Mouse (Mus musculus) midbrain, embryonic 13.5 days (tissue): ENCODE data around the gene Hba-a1. TPM values are rescaled to one million over a fixed set of nuclear protein-coding genes. Genes with fewer than 3 reads are reported as not detected.
"Not testable (repeated sequence)": the region's sequence is repeated elsewhere in the genome, so short reads cannot be mapped to it uniquely, and the experiment has no call there.

Experiments
- ATAC-seq: fragments of 200-750 bp; cut with Nextera tagmentation; 2 replicates; pipeline ENCODE4 v1.8.0; 2017; ENCODE audit warnings: mild to moderate bottlenecking, moderate TSS enrichment, moderate library complexity
- H3K27ac ChIP-seq: fragments of 300-500 bp; sonication (generic); 2 replicates; pipeline ENCODE4 v1.5.1; 2015; ENCODE audit warnings: inconsistent platforms, mild to moderate bottlenecking, moderate library complexity
- H3K27me3 ChIP-seq: fragments of 300-500 bp; sonication (generic); 2 replicates; pipeline ENCODE4 v1.6.1; 2015; ENCODE audit warnings: mild to moderate bottlenecking, inconsistent platforms
- H3K36me3 ChIP-seq: fragments of 300-500 bp; sonication (generic); 2 replicates; pipeline ENCODE4 v1.6.1; 2015; ENCODE audit warnings: mild to moderate bottlenecking, inconsistent platforms
- H3K4me1 ChIP-seq: fragments of 300-500 bp; sonication (generic); replicated peaks from 2 replicates; pipeline ENCODE4 v1.6.1; 2015; ENCODE audit warnings: inconsistent platforms
- H3K4me2 ChIP-seq: fragments of 300-500 bp; sonication (generic); replicated peaks from 2 replicates; pipeline ENCODE4 v1.6.1; 2015; ENCODE audit warnings: moderate library complexity, mild to moderate bottlenecking, inconsistent platforms
- H3K4me3 ChIP-seq: fragments of 300-500 bp; sonication (generic); replicated peaks from 2 replicates; pipeline ENCODE4 v1.5.1; 2015; ENCODE audit warnings: mild to moderate bottlenecking, inconsistent platforms
- H3K9ac ChIP-seq: fragments of 300-500 bp; sonication (generic); replicated peaks from 2 replicates; pipeline ENCODE4 v1.6.1; 2015; ENCODE audit warnings: mild to moderate bottlenecking, inconsistent platforms
- H3K9me3 ChIP-seq: fragments of 300-500 bp; sonication (generic); 2 replicates; pipeline ENCODE4 v1.6.1; 2016; ENCODE audit warnings: mild to moderate bottlenecking, inconsistent platforms
- WGBS: fragments of 180-500 bp; shearing (Covaris S2); methylation state at CpG from one replicate; pipeline ENCODE4 v1.1.7; 2015; 5-methylcytosine and 5-hydroxymethylcytosine counted together
- polyA plus RNA-seq: library from polyadenylated mRNA; unstranded; fragments of >200 nt; fragmentation: Nextera tagmentation; extraction: Ambion mirVana; gene quantifications from 2 replicates; pipeline ENCODE4 v1.2.1, GENCODE M21; 2015

The Hba-a1 gene
- polyA plus RNA-seq, 1 experiment from 2014 or later, result 2,595 TPM

DNA sequence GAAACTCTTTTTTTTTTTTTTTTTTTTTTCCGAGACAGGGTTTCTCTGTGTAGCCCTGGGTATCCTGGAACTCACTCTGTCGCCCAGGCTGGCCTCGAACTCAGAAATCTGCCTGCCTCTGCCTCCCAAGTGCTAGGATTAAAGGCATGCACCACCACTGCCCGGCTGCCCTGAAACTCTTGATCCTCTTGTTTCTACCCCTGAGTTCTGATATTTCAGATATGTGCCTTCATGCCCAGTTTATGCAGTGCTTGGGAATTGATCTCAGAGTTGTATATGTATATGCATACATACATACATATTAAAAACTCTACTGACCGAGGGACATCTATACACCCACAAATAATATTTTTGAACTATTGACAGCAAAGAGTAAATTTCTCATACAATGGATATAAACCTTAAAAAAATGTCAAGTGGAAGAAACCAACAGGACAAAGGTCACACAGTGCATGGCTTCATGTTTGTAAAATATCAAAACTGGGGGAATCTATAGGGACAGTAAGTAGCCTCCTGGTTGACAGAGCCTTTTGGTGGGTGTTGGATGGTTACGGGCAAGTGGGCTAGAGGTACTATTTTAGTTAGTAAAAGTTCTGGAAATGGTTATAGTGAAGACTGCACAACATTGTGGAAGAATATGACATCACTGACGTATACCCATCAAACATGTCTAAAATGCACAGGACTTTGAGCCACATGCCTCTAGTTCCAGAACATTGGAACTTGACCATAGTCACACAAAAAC is 1.9 kb downstream of the Hba-a1 start:
- Histone ChIP-seq H3K27ac (no peak overlapping the region), H3K4me1 (no peaks in the 10 kb centered on the region), H3K9me3 (no peaks in the 10 kb centered on the region), H3K9ac (no peak overlapping the region), H3K27me3 (peaks cover 8% of the 10 kb centered on the region; the same call in 1 of the 2 replicates), H3K4me3 (no peak overlapping the region), H3K36me3 (no peaks in the 10 kb centered on the region), H3K4me2 (no peak overlapping the region)
- no peak for ATAC-seq
- 81% methylated on average over 7 of the region's 7 CpGs for WGBS

DNA sequence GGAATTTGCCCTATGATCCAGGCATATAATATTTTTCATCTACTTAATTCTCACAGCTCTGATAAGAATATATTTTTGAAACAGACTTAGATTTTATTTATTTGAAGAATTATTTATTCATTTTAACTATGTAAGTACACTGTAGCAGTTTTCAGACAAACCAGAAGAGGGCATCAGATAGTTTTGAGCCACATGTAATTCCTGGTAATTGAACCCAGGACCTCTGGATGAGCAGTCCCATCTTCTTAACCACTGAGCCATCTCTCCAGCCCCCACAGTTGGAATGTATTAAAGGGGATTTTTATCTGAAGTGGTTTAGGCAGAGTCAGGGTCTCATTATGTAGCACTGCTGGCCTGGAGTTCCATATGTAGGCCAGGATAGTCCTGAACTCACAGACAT is 2.6 kb downstream of the Hba-a1 start:
- not testable (repeated sequence) for H3K4me3 ChIP-seq, H3K9ac ChIP-seq, H3K36me3 ChIP-seq, H3K9me3 ChIP-seq, H3K27ac ChIP-seq, H3K27me3 ChIP-seq, H3K4me1 ChIP-seq, ATAC-seq, H3K4me2 ChIP-seq

DNA sequence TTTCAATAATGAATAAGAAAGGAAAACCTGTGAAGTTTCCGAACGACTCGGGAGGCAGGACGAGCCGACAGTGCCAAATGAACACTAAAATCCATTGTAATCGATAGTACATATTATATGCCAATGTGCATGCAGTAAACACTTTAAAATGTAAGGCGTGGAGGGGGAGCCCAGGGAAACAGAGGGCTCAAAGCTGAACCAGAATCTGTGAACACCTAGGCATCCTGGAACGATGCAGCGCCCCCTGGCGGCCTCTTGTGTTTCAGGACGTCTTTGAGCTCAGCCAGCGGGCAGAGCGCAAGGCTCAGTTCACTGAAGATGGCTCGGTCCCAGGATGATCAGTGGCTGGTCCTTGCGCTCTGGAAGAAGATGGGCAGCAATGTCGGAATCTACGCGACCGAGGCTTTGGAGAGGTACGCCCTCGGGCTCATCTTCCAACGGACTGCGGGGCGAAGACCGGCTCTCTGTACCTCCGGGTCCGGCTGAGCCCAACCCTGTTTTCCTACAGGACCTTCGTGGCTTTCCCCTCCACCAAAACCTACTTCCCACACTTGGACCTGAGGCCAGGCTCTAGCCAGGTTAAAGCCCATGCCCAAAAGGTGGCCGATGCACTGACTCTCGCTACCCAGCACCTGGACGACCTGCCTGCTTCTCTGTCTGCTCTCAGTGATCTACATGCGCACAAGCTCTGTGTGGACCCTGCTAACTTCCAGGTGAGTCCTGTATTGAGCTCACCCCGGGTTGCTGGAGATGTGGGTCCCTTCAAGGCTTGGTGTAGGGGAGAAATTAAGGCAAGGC is 3.6 kb downstream of the Hba-a1 start, which contains the start of gene Hbq1b:
TSS of gene Hbq1b (plus strand) at position 271 of the 798 bp plus-strand sequence.
- 22% methylated on average over 30 of the region's 33 CpGs for WGBS

DNA sequence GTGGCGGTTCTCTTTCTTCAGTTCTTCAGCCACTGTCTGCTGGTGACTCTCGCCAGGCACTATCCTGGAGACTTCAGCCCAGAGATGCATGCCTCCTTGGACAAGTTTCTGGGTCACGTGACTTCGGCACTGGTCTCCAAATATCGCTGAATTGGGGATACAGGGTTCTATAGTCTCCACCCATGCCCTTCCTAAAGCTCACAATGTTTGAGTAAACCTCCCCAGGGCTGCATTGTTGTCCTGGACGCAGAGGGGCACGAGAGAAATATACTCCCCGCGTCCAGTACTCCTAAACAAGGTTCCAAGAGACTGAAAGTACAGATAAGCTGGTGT is 4.1 kb downstream of the Hba-a1 start:
- H3K27me3 ChIP-seq, result peaks cover 8% of the 10 kb centered on the region; the same call in 1 of the 2 replicates
- no peak for ATAC-seq
- H3K9ac ChIP-seq, result no peak overlapping the region
- no peak overlapping the region for H3K27ac ChIP-seq
- H3K9me3 ChIP-seq, result no peaks in the 10 kb centered on the region
- H3K4me1 ChIP-seq, result no peaks in the 10 kb centered on the region
- WGBS, result 75% methylated on average over 9 of the region's 9 CpGs
- no peak overlapping the region for H3K4me3 ChIP-seq
- no peaks in the 10 kb centered on the region for H3K36me3 ChIP-seq
- no peak overlapping the region for H3K4me2 ChIP-seq

More for the DNA sequence above, 3.6 kb downstream of the Hba-a1 start, which contains the start of gene Hbq1b:
- not testable (repeated sequence) for H3K36me3 ChIP-seq, H3K4me1 ChIP-seq, H3K27ac ChIP-seq, H3K9me3 ChIP-seq, H3K27me3 ChIP-seq
- peak; percentile 80 for ATAC-seq
- peak within 1 kb of the TSS; percentile 52 for H3K4me2 ChIP-seq
- 0 out of 2 replicates have a peak within 1 kb of the TSS, but pooled peaks have one; percentile 52 for H3K9ac ChIP-seq
- peak within 1 kb of the TSS; percentile 31; the same call in 1 of the 2 replicates for H3K4me3 ChIP-seq

DNA sequence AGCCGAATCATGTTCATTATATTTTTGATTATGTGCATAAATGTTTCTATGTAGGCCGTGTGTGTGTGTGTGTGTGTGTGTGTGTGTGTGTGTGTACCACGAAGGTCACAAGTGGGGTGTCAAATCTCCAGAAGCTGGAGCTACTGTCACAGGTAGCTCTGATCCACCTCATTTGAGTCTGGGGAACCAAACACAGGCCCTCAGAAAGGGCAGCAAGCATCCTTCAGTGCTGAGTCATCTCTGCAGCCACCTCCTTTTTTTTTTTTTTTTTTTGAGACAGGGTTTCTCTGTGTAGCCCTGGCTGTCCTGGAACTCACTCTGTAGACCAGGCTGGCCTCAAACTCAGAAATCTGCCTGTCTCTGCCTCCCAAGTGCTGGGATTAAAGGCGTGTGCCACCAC is 9.5 kb downstream of the Hba-a1 start:
- not testable (repeated sequence) for H3K4me2 ChIP-seq, H3K27ac ChIP-seq, H3K9ac ChIP-seq, H3K9me3 ChIP-seq, H3K36me3 ChIP-seq, ATAC-seq, H3K4me3 ChIP-seq, H3K4me1 ChIP-seq, H3K27me3 ChIP-seq
- 81% methylated on average over 4 of the region's 4 CpGs for WGBS

DNA sequence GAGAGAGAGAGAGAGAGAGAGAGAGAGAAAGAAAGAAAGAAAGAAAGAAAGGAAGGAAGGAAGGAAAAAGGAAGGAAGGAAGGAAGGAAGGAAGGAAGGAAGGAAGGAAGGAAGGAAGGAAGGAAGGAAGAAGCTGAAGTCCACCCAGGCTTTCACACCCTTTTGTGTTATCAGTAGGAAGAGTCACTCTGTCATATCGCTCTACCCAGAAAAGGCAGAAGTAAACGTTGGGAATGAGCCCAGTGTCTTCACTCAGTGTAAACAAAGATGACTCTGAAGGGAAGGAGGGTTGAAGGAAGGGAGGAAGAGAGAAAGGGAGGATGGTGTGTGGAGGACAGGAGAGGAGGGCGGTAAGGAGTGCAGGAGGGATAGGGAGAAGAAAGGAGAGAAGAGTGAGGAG is 10.2 kb downstream of the Hba-a1 start:
- not testable (repeated sequence) for H3K9me3 ChIP-seq, H3K4me2 ChIP-seq, H3K9ac ChIP-seq, H3K4me3 ChIP-seq, ATAC-seq, H3K27me3 ChIP-seq, H3K27ac ChIP-seq, H3K36me3 ChIP-seq, H3K4me1 ChIP-seq
- WGBS, result 64% methylated on average over 3 of the region's 3 CpGs

DNA sequence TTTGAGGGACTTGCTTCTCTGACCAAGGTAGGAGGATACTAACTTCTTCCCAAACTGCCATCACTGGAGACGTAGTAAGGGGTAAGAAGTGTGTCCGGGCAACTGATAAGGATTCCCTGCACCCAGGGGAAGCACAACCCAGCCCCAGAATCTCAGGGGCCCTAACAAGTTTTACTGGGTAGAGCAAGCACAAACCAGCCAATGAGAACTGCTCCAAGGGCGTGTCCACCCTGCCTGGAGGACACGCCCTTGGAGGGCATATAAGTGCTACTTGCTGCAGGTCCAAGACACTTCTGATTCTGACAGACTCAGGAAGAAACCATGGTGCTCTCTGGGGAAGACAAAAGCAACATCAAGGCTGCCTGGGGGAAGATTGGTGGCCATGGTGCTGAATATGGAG is 12.9 kb downstream of the Hba-a1 start, which contains the start of gene Hba-a2:
TSS of gene Hba-a2 (plus strand) at position 287 of the 400 bp plus-strand sequence.
- H3K27ac ChIP-seq, H3K9me3 ChIP-seq, H3K36me3 ChIP-seq, H3K4me1 ChIP-seq, H3K4me2 ChIP-seq, H3K27me3 ChIP-seq, ATAC-seq, H3K4me3 ChIP-seq, H3K9ac ChIP-seq: not testable (repeated sequence)
- no CpG with 5 or more reads among the region's 4 CpGs for WGBS

DNA sequence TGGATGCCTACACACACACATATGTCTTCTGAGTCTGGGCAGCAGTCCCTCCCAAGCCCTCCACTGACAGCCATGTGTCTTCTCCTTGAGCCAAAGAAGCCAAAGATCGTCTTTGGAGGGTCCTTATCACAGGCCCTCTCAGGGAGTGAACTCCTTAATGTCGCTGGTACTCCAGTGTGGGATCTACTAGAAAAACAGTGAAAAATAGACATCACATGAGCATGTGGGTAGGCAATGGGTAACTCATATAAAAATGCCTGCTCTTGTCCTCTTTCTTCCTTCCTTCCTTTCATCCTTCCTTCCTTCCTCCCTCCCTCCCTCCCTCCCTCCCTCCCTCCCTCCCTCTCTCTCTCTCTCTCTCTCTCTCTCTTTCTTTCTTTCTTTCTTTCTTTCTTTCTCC is 14.1 kb downstream of the Hba-a1 start:
- peaks cover 13% of the 10 kb centered on the region for H3K27me3 ChIP-seq
- not testable (repeated sequence) for H3K9me3 ChIP-seq, H3K4me2 ChIP-seq, H3K36me3 ChIP-seq, H3K27ac ChIP-seq, ATAC-seq, H3K4me3 ChIP-seq, H3K4me1 ChIP-seq, H3K9ac ChIP-seq
- 50% methylated on average over 2 of the region's 2 CpGs for WGBS

DNA sequence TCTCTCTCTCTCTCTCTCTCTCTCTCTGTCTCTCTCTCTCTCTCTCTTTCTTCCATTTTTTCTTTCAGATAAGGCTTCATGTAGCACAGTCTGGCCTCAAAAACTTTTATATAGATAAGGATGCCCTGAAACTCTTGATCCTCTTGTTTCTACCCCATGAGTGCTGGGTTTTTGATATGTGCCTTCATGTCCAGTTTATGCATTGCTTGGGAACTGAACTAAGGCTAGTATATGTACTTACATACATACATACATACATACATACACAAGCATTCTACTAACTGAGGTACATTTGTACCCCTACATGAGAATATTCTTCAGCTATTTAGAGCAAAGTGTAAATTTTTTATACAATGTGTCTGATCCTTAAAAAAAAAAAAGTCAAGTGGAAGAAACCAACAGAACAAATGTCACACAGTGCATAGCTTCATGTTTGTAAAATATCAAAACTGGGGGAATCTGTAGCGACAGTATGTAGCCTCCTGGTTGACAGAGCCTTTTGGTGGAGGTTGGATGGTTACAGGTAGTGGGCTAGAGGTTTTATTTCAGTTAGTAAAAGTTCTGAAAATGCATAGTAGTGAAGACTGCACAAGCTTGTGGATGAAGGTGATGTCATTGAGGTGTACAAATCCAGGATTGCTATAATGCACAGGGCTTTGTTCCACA is 14.7 kb downstream of the Hba-a1 start:
- H3K9me3 ChIP-seq, result no peaks in the 10 kb centered on the region
- no peak for ATAC-seq
- no peaks in the 10 kb centered on the region for H3K4me1 ChIP-seq
- no peaks in the 10 kb centered on the region for H3K36me3 ChIP-seq
- no peak overlapping the region for H3K4me2 ChIP-seq
- peaks cover 13% of the 10 kb centered on the region for H3K27me3 ChIP-seq
- H3K27ac ChIP-seq, result no peak overlapping the region
- 94% methylated on average over 1 of the region's 1 CpGs for WGBS
- no peak overlapping the region for H3K4me3 ChIP-seq
- H3K9ac ChIP-seq, result no peak overlapping the region

DNA sequence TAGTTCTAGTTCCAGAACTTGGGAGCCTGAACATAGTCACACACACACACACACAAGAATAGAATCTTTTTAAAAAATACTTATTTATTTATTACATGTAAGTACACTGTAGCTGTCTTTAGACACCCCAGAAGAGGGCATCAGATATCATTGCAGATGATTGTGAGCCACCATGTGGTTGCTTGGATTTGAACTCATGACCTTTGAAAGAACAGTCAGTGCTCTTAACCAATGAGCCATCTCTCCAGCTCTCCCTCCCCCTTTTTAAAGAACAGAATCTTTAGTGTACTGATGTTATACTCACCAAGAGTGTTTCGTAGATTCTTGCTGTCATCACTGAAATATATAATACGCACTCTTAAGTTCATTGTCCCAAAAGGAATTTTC is 15.2 kb downstream of the Hba-a1 start:
- H3K27ac ChIP-seq, result no peak overlapping the region
- peaks cover 13% of the 10 kb centered on the region for H3K27me3 ChIP-seq
- H3K4me2 ChIP-seq, result no peak overlapping the region
- H3K36me3 ChIP-seq, result no peaks in the 10 kb centered on the region
- H3K9ac ChIP-seq, result no peak overlapping the region
- ATAC-seq, result no peak
- H3K4me3 ChIP-seq, result no peak overlapping the region
- H3K9me3 ChIP-seq, result no peaks in the 10 kb centered on the region
- H3K4me1 ChIP-seq, result no peaks in the 10 kb centered on the region
- 94% methylated on average over 2 of the region's 2 CpGs for WGBS

DNA sequence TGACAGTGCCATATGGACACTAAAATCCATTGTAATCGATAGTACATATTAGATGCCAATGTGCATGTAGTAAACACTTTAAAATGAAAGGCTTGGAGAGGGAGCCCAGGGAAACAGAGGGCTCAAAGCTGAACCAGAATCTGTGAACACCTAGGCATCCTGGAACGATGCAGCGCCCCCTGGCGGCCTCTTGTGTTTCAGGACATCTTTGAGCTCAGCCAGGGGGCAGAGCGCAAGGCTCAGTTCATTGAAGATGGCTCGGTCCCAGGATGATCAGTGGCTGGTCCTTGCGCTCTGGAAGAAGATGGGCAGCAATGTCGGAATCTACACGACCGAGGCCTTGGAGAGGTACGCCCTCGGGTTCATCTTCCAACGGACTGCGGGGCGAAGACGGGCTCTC is 16.6 kb downstream of the Hba-a1 start, which contains the start of gene Hbq1a:
TSS of gene Hbq1a (plus strand) at position 205 of the 400 bp plus-strand sequence.
- not testable (repeated sequence) for H3K27ac ChIP-seq, H3K9me3 ChIP-seq, H3K4me1 ChIP-seq, H3K36me3 ChIP-seq, H3K9ac ChIP-seq
- ATAC-seq, result peak; percentile 67
- WGBS, result 5% methylated on average over 16 of the region's 16 CpGs
- peaks cover 13% of the 10 kb centered on the region for H3K27me3 ChIP-seq
- peak within 1 kb of the TSS; percentile 50 for H3K4me2 ChIP-seq
- H3K4me3 ChIP-seq, result peak within 1 kb of the TSS; percentile 28
